Mouse (Mus musculus) liver, embryonic 14.5 days (tissue): ENCODE measurements around the gene Olfr15. TPM values are rescaled to one million over a fixed set of nuclear protein-coding genes. Genes with fewer than 3 reads are reported as not detected.

Experiments used
- ATAC-seq: fragments of 200-750 bp; cut with Nextera tagmentation; 2 replicates; pipeline ENCODE4 v1.8.0; 2017; ENCODE audit warnings: moderate number of reproducible peaks, mild to moderate bottlenecking, moderate library complexity; ENCODE audit not compliant: insufficient read depth
- DNase-seq, 3 experiments: peaks; one replicate each; pipeline ENCODE4 v3.0.0-alpha.2; 2012 to 2013; ENCODE audit warnings: low read depth in 3 of 3, low spot score in 3 of 3
- H3K27ac ChIP-seq: fragments of 300-500 bp; sonication (generic); 2 replicates; pipeline ENCODE4 v1.5.1; 2014; ENCODE audit warnings: moderate library complexity, mild to moderate bottlenecking, control low read depth, inconsistent platforms
- H3K27me3 ChIP-seq: fragments of 300-500 bp; sonication (generic); 2 replicates; pipeline ENCODE4 v1.6.1; 2014; ENCODE audit warnings: mild to moderate bottlenecking, low read length, moderate library complexity; ENCODE audit not compliant: control insufficient read depth, insufficient read depth
- H3K36me3 ChIP-seq: fragments of 300-500 bp; sonication (generic); replicated peaks from 2 replicates; pipeline ENCODE4 v1.6.1; 2014; ENCODE audit warnings: low read depth; ENCODE audit not compliant: control insufficient read depth, insufficient read depth
- H3K4me1 ChIP-seq, 2 experiments: fragments of 200-500 bp in 1 of 2; fragments of 300-500 bp in 1 of 2; sonication (generic) in 1 of 2; replicated peaks; 2 replicates each; pipeline ENCODE4 v1.6.1; 2012 to 2014; ENCODE audit warnings: antibody characterized with exemption in 1 of 2, inconsistent platforms in 1 of 2, low read length in 1 of 2; ENCODE audit not compliant: control insufficient read depth in 2 of 2, insufficient read depth in 2 of 2
- H3K4me2 ChIP-seq: fragments of 300-500 bp; sonication (generic); 2 replicates; pipeline ENCODE4 v1.6.1; 2014; ENCODE audit warnings: low read depth, mild to moderate bottlenecking, control low read depth, moderate library complexity
- H3K4me3 ChIP-seq, 2 experiments: fragments of 200-500 bp in 1 of 2; fragments of 300-500 bp in 1 of 2; sonication (generic) in 1 of 2; 2 replicates each; pipeline ENCODE4 v1.5.1; 2012 to 2014; ENCODE audit warnings: low read depth in 2 of 2, low read length in 2 of 2, mild to moderate bottlenecking in 2 of 2, control low read depth in 1 of 2, inconsistent platforms in 1 of 2, moderate library complexity in 1 of 2; ENCODE audit not compliant: insufficient read depth in 1 of 2
- H3K9ac ChIP-seq: fragments of 300-500 bp; sonication (generic); replicated peaks from 2 replicates; pipeline ENCODE4 v1.6.1; 2014; ENCODE audit warnings: mild to moderate bottlenecking, control low read depth, moderate library complexity
- H3K9me3 ChIP-seq: fragments of 300-500 bp; sonication (generic); 2 replicates; pipeline ENCODE4 v1.6.1; 2016; ENCODE audit warnings: low read length, mixed read lengths; ENCODE audit not compliant: control insufficient read depth
- CTCF ChIP-seq: IDR thresholded peaks from 2 replicates; pipeline ENCODE4 v1.5.1; 2016; ENCODE audit warnings: antibody characterized with exemption, low read depth, control low read depth
- EP300 ChIP-seq: IDR thresholded peaks from 2 replicates; pipeline ENCODE4 v1.6.1; 2016; ENCODE audit warnings: antibody characterized with exemption, low read depth
- WGBS: fragments of 180-500 bp; shearing (Covaris S2); extraction: QIAGEN DNeasy Blood & Tissue Kit; methylation state at CpG from one replicate; pipeline ENCODE4 v1.1.7; 2014; ENCODE audit not compliant: insufficient replicate concordance; 5-methylcytosine and 5-hydroxymethylcytosine counted together
- polyA plus RNA-seq, 2 experiments: library from polyadenylated mRNA; depleted of rRNA in 1 of 2; stranded (reverse) in 1 of 2; unstranded in 1 of 2; fragments of >200 nt; fragmentation: Nextera tagmentation in 1 of 2; extraction: Ambion mirVana in 1 of 2; gene quantifications; 2 replicates each; pipeline versions ENCODE4 v1.2.1 to v1.2.3; 2012 to 2014

Gene Olfr15
- polyA plus RNA-seq, 2 experiments: not detected

GRCm38 (mm10) chr16:3891621-3892295 is 61.1 kb downstream of the Olfr15 start:
- no peak overlapping the region for H3K9ac ChIP-seq

GRCm38 (mm10) chr16:3893739-3894138 is 63.1 kb downstream of the Olfr15 start:
- no peak for ATAC-seq
- no peaks in the 10 kb centered on the region for H3K9me3 ChIP-seq
- WGBS: 58% methylated on average over 3 of the region's 3 CpGs
- TF ChIP-seq CTCF (no peak), EP300 (no peak)
- no peak overlapping the region for H3K4me3 ChIP-seq
- DNase-seq: no peak
- H3K36me3 ChIP-seq: peaks cover 10% of the 10 kb centered on the region
- no peaks in the 10 kb centered on the region for H3K27me3 ChIP-seq
- no peak overlapping the region for H3K4me2 ChIP-seq
- H3K9ac ChIP-seq: no peak overlapping the region
- H3K4me1 ChIP-seq: peaks cover 2% of the 10 kb centered on the region in 2 experiments; a peak in 2 of 4 replicates
- no peak overlapping the region for H3K27ac ChIP-seq

More at GRCm38 (mm10) chr16:3891621-3892295, 61.1 kb downstream of the Olfr15 start:
- Histone ChIP-seq H3K36me3 (no peaks in the 10 kb centered on the region; the same call in 1 of the 2 replicates), H3K9me3 (no peaks in the 10 kb centered on the region), H3K4me1 (peaks cover 2 to 5% of the 10 kb centered on the region in 2 experiments; a peak in 3 of 4 replicates), H3K4me3 (no peak overlapping the region), H3K27me3 (no peaks in the 10 kb centered on the region), H3K4me2 (no peak overlapping the region), H3K27ac (no peak overlapping the region)
- DNase-seq: no peak
- ATAC-seq: no peak
- TF ChIP-seq CTCF (no peak), EP300 (no peak)
- WGBS: 85% methylated on average over 14 of the region's 14 CpGs

Other genes with a start within 250 kb of the Olfr15 start
- gene Olfr161, start 239.8 kb upstream of the Olfr15 start, polyA plus RNA-seq (2012; rRNA removed): not detected in 2 replicates
- gene Olfr161, start 239.8 kb upstream of the Olfr15 start, polyA plus RNA-seq (2014; fragmentation: Nextera tagmentation; extraction: Ambion mirVana): not detected in 2 replicates
- gene Mefv, start 112.8 kb upstream of the Olfr15 start, polyA plus RNA-seq (2012; rRNA removed): 0.14 and 0.21 TPM in 2 replicates
- gene Mefv, start 112.8 kb upstream of the Olfr15 start, polyA plus RNA-seq (2014; fragmentation: Nextera tagmentation; extraction: Ambion mirVana): 0.27 TPM in 2 replicates
- gene Zfp263, start 86.8 kb upstream of the Olfr15 start, polyA plus RNA-seq (2012; rRNA removed): 2.8 and 4.8 TPM in 2 replicates
- gene Zfp263, start 86.8 kb upstream of the Olfr15 start, polyA plus RNA-seq (2014; fragmentation: Nextera tagmentation; extraction: Ambion mirVana): 4.5 and 6.8 TPM in 2 replicates
- gene Zfp174, start 16.4 kb downstream of the Olfr15 start, polyA plus RNA-seq (2012; rRNA removed): 0.34 and 0.35 TPM in 2 replicates
- gene Zfp174, start 16.4 kb downstream of the Olfr15 start, polyA plus RNA-seq (2014; fragmentation: Nextera tagmentation; extraction: Ambion mirVana): 0.22 and 0.27 TPM in 2 replicates
- gene Naa60, start 41.5 kb downstream of the Olfr15 start, polyA plus RNA-seq (2012; rRNA removed): 14.9 and 15.5 TPM in 2 replicates
- 19.3 and 20.4 TPM in 2 replicates for gene Naa60, start 41.5 kb downstream of the Olfr15 start, polyA plus RNA-seq (2014; fragmentation: Nextera tagmentation; extraction: Ambion mirVana)
- 1.6 and 2.0 TPM in 2 replicates for gene Zfp597, start 53.7 kb downstream of the Olfr15 start, polyA plus RNA-seq (2012; rRNA removed)
- gene Zfp597, start 53.7 kb downstream of the Olfr15 start, polyA plus RNA-seq (2014; fragmentation: Nextera tagmentation; extraction: Ambion mirVana): 1.4 and 2.0 TPM in 2 replicates
- gene Gm20695, start 53.8 kb downstream of the Olfr15 start, polyA plus RNA-seq (2012; rRNA removed): 0.17 and 0.26 TPM in 2 replicates
- gene Gm20695, start 53.8 kb downstream of the Olfr15 start, polyA plus RNA-seq (2014; fragmentation: Nextera tagmentation; extraction: Ambion mirVana): 0.46 and 0.75 TPM in 2 replicates
- gene 1700037C18Rik, start 77.8 kb downstream of the Olfr15 start, polyA plus RNA-seq (2012; rRNA removed): 0.75 and 1.4 TPM in 2 replicates
- gene 1700037C18Rik, start 77.8 kb downstream of the Olfr15 start, polyA plus RNA-seq (2014; fragmentation: Nextera tagmentation; extraction: Ambion mirVana): 1.6 and 2.4 TPM in 2 replicates
- gene Cluap1, start 77.9 kb downstream of the Olfr15 start, polyA plus RNA-seq (2012; rRNA removed): 2.5 and 5.6 TPM in 2 replicates
- gene Cluap1, start 77.9 kb downstream of the Olfr15 start, polyA plus RNA-seq (2014; fragmentation: Nextera tagmentation; extraction: Ambion mirVana): 8.4 and 9.2 TPM in 2 replicates
- gene Nlrc3, start 145.8 kb downstream of the Olfr15 start, polyA plus RNA-seq (2012; rRNA removed): 0.32 and 0.33 TPM in 2 replicates
- gene Nlrc3, start 145.8 kb downstream of the Olfr15 start, polyA plus RNA-seq (2014; fragmentation: Nextera tagmentation; extraction: Ambion mirVana): 0.05 and 0.09 TPM in 2 replicates
- gene Slx4, start 172.9 kb downstream of the Olfr15 start, polyA plus RNA-seq (2012; rRNA removed): 13.1 and 15.0 TPM in 2 replicates
- 7.6 and 11.1 TPM in 2 replicates for gene Slx4, start 172.9 kb downstream of the Olfr15 start, polyA plus RNA-seq (2014; fragmentation: Nextera tagmentation; extraction: Ambion mirVana)
- not detected in 2 replicates for gene Dnase1, start 206.1 kb downstream of the Olfr15 start, polyA plus RNA-seq (2012; rRNA removed)
- gene Dnase1, start 206.1 kb downstream of the Olfr15 start, polyA plus RNA-seq (2014; fragmentation: Nextera tagmentation; extraction: Ambion mirVana): 0.76 and 0.86 TPM in 2 replicates
- gene Trap1, start 246.9 kb downstream of the Olfr15 start, polyA plus RNA-seq (2012; rRNA removed): 55.3 and 65.9 TPM in 2 replicates
- gene Trap1, start 246.9 kb downstream of the Olfr15 start, polyA plus RNA-seq (2014; fragmentation: Nextera tagmentation; extraction: Ambion mirVana): 78.5 and 87.4 TPM in 2 replicates